Mouse (Mus musculus) forebrain, embryonic 10.5 days (tissue): ENCODE measurements around the gene Gm4869. TPM values are rescaled to one million over a fixed set of nuclear protein-coding genes. Genes with fewer than 3 reads are reported as not detected.

Experiments used
- DNase-seq: peaks from one replicate; pipeline ENCODE4 v3.0.0-alpha.2; 2017; ENCODE audit warnings: low spot score; ENCODE audit errors: extremely low spot score
- H3K27ac ChIP-seq: fragments of 300-500 bp; sonication (generic); 2 replicates; pipeline ENCODE4 v1.5.1; 2016; ENCODE audit warnings: mild to moderate bottlenecking
- H3K27me3 ChIP-seq: fragments of 300-500 bp; sonication (generic); 2 replicates; pipeline ENCODE4 v1.6.1; 2016; ENCODE audit warnings: mild to moderate bottlenecking; ENCODE audit not compliant: poor library complexity, severe bottlenecking
- H3K36me3 ChIP-seq: fragments of 300-500 bp; sonication (generic); replicated peaks from 2 replicates; pipeline ENCODE4 v1.6.1; 2016; ENCODE audit warnings: mild to moderate bottlenecking, moderate library complexity
- H3K4me1 ChIP-seq: fragments of 300-500 bp; sonication (generic); 2 replicates; pipeline ENCODE4 v1.6.1; 2016
- H3K4me3 ChIP-seq: fragments of 300-500 bp; sonication (generic); 2 replicates; pipeline ENCODE4 v1.5.1; 2016; ENCODE audit warnings: mild to moderate bottlenecking, moderate library complexity
- H3K9me3 ChIP-seq: fragments of 300-500 bp; sonication (generic); 2 replicates; pipeline ENCODE4 v1.6.1; 2016; ENCODE audit warnings: mild to moderate bottlenecking, moderate library complexity
- WGBS: fragments of 180-500 bp; shearing (Covaris S2); methylation state at CpG from one replicate; pipeline ENCODE4 v1.1.7; 2016; 5-methylcytosine and 5-hydroxymethylcytosine counted together
- microRNA-seq: library from miRNA; unstranded; fragments of <30 nt; microRNA quantifications from one replicate; pipeline ENCODE4, GENCODE M21; 2017
- polyA plus RNA-seq: library from polyadenylated mRNA; unstranded; fragments of >200 nt; fragmentation: Nextera tagmentation; extraction: Ambion mirVana; gene quantifications from 2 replicates; pipeline ENCODE4 v1.2.1, GENCODE M21; 2016

The Gm4869 gene
- polyA plus RNA-seq, 1 experiment from 2014 or later = not detected

- no peak overlapping the region for H3K4me3 ChIP-seq
- WGBS = 82% methylated on average over 8 of the region's 8 CpGs
- DNase-seq = no peak
- H3K27me3 ChIP-seq = no peaks in the 10 kb centered on the region
- H3K9me3 ChIP-seq = no peaks in the 10 kb centered on the region
- H3K36me3 ChIP-seq = peaks cover 6% of the 10 kb centered on the region; the same call in 1 of the 2 replicates
- peak overlapping the region; percentile 35; the same call in 1 of the 2 replicates for H3K27ac ChIP-seq
- H3K4me1 ChIP-seq = peaks cover 61% of the 10 kb centered on the region
Observed at GRCm38 (mm10) chr5:140513921-140514320, 68.5 kb downstream of the Gm4869 start.

DNA sequence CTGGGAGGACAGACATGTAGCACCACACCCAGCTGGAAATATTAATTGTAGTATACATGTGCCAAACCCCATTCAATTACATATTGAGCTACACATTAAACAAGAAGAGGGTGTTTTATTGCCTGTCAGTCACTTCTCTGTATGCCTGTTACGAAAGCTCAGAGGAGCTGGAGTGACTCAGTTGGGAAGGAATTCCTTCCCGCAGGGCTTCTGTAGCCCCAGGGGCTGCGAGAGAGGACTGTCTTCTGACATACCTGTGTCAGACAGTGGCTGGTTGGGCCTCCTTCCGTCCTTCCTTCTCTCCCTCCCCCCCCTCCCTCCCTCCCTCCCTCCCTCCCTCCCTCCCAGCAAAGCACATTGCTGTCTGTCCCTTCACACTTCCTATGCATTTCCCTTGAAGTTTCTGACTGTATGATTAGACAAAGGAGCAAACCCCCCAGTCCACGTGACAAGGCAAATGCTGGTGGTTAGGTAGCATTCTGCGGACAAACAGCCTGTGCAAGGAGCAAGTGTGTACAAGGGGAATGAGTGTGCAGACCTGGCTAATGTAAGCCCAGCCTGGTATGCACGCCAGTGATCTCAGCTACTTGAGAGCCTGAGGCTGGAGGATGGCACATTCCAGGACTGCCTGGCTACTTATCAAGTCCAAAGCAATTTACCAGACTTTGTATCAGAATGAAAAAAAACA lies 69.5 kb downstream of the Gm4869 start:
- WGBS = 64% methylated on average over 7 of the region's 7 CpGs
- no peak for DNase-seq
- no peak overlapping the region; the same call in 1 of the 2 replicates for H3K4me3 ChIP-seq

DNA sequence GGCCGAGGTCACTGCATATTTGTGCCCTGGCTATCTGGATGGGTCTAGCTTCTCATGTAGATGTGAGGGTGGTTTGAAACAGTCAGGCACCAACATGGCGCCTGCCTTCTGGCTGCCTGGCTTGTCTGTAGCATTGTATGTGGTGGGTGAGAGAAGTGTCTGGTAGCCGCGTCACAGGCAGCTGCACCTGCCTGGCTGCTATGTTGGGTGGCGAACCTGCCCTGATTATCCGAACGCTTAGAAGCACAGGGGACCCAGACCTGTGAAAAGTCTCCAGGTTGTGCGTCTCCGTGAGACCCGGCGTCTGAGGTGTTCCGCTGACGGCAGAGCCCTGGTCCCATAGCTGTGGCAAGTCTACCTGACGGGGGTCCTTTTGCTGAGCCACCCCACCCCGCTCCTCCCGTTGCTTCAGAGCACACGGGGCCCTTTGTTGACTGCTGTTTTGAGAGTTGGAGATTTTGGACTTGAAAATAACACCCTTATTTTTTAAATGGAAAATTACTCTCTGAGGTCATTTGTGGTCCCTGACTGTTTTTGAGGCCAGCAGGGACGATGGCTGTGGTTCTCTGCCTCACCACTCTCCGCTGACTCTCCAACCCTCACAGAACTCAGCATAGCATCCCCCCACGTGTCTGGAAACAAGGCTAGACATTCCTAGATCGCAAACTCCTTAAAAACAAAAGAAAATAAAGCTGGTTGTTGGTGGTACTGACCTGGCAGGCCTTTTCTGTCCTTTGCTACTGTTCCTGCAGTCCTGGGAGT lies 71.9 kb downstream of the Gm4869 start:
- Histone ChIP-seq H3K4me3 (no peak overlapping the region), H3K36me3 (peaks cover 9% of the 10 kb centered on the region), H3K9me3 (no peaks in the 10 kb centered on the region), H3K27me3 (no peaks in the 10 kb centered on the region), H3K27ac (peak overlapping the region; percentile 67; the same call in 1 of the 2 replicates), H3K4me1 (peaks cover 44% of the 10 kb centered on the region)
- no peak for DNase-seq
- 91% methylated on average over 21 of the region's 21 CpGs for WGBS

More for the DNA sequence above, 69.5 kb downstream of the Gm4869 start:
- peaks cover 51% of the 10 kb centered on the region for H3K4me1 ChIP-seq
- no peaks in the 10 kb centered on the region for H3K27me3 ChIP-seq
- H3K9me3 ChIP-seq = no peaks in the 10 kb centered on the region
- H3K27ac ChIP-seq = peak overlapping the region; percentile 74
- H3K36me3 ChIP-seq = peaks cover 8% of the 10 kb centered on the region; the same call in 1 of the 2 replicates

- H3K27me3 ChIP-seq = no peaks in the 10 kb centered on the region
- H3K4me3 ChIP-seq = no peak overlapping the region
- DNase-seq = no peak
- H3K27ac ChIP-seq = no peak overlapping the region
- H3K9me3 ChIP-seq = no peaks in the 10 kb centered on the region
- peaks cover 12% of the 10 kb centered on the region for H3K36me3 ChIP-seq
- peaks cover 44% of the 10 kb centered on the region for H3K4me1 ChIP-seq
- 95% methylated on average over 4 of the region's 4 CpGs for WGBS
Observed at GRCm38 (mm10) chr5:140517921-140518230, 72.4 kb downstream of the Gm4869 start.

- H3K9me3 ChIP-seq = no peaks in the 10 kb centered on the region; the same call in 1 of the 2 replicates
- peaks cover 19% of the 10 kb centered on the region for H3K4me1 ChIP-seq
- H3K36me3 ChIP-seq = peaks cover 44% of the 10 kb centered on the region
- no peak overlapping the region for H3K4me3 ChIP-seq
- H3K27ac ChIP-seq = no peak overlapping the region
- WGBS = 89% methylated on average over 1 of the region's 1 CpGs
- DNase-seq = no peak
- no peaks in the 10 kb centered on the region for H3K27me3 ChIP-seq
Observed at GRCm38 (mm10) chr5:140521196-140521595, 75.8 kb downstream of the Gm4869 start.

DNA sequence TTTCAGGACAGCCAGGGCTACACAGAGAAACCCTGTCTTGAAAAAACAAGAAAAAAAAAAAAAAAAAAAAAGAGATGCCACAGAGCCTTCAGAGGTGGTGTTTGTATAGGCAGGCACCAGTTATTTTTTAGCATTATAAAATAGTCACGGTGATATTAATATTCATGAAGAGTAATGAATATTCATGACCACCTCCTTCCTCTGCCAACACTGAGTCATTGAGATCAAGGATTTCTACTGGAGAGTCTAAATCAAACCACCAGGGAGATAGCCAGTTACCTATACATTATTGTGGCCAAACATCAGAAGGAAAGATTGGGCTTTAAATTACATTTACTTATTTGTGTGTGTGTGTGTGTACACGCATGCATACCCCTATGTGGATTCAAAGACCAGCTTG lies 81.3 kb downstream of the Gm4869 start:
- H3K9me3 ChIP-seq = peaks cover 5% of the 10 kb centered on the region; the same call in 1 of the 2 replicates
- no peaks in the 10 kb centered on the region for H3K27me3 ChIP-seq
- no peak overlapping the region for H3K27ac ChIP-seq
- H3K4me1 ChIP-seq = no peaks in the 10 kb centered on the region
- H3K36me3 ChIP-seq = peaks cover 65% of the 10 kb centered on the region
- H3K4me3 ChIP-seq = no peak overlapping the region
- WGBS = 95% methylated on average over 2 of the region's 2 CpGs
- no peak for DNase-seq

GRCm38 (mm10) chr5:140538111-140538683 lies 92.8 kb downstream of the Gm4869 start:
- H3K4me3 ChIP-seq = no peak overlapping the region
- no peak for DNase-seq
- 79% methylated on average over 13 of the region's 13 CpGs for WGBS

GRCm38 (mm10) chr5:140540106-140540505 lies 94.7 kb downstream of the Gm4869 start:
- no peaks in the 10 kb centered on the region for H3K9me3 ChIP-seq
- H3K27me3 ChIP-seq = no peaks in the 10 kb centered on the region
- H3K36me3 ChIP-seq = no peaks in the 10 kb centered on the region
- 14% methylated on average over 8 of the region's 8 CpGs for WGBS
- DNase-seq = peak; percentile 82
- H3K4me1 ChIP-seq = peaks cover 18% of the 10 kb centered on the region
- peak overlapping the region; percentile 40; the same call in 1 of the 2 replicates for H3K27ac ChIP-seq
- H3K4me3 ChIP-seq = no peak overlapping the region

More at GRCm38 (mm10) chr5:140538111-140538683, 92.8 kb downstream of the Gm4869 start:
- Histone ChIP-seq H3K27ac (no peak overlapping the region), H3K36me3 (no peaks in the 10 kb centered on the region), H3K4me1 (peaks cover 14% of the 10 kb centered on the region), H3K27me3 (no peaks in the 10 kb centered on the region), H3K9me3 (0 out of 2 replicates have a peak, but pooled peaks cover 2% of the 10 kb centered on the region)

GRCm38 (mm10) chr5:140542811-140543575 lies 97.5 kb downstream of the Gm4869 start:
- H3K4me1 ChIP-seq = peaks cover 19% of the 10 kb centered on the region; the same call in 1 of the 2 replicates
- 84% methylated on average over 9 of the region's 9 CpGs for WGBS
- H3K36me3 ChIP-seq = no peaks in the 10 kb centered on the region
- H3K4me3 ChIP-seq = no peak overlapping the region
- no peak for DNase-seq
- H3K9me3 ChIP-seq = peaks cover under 1% of the 10 kb centered on the region; the same call in 1 of the 2 replicates
- H3K27ac ChIP-seq = peak overlapping the region; percentile 72
- no peaks in the 10 kb centered on the region for H3K27me3 ChIP-seq

Small RNA genes within 50 kb of the gene (microRNA-seq; reads per million reads assigned to microRNA genes)
- gene Mir7038 = not detected

Other genes with a start within 250 kb of the Gm4869 start
- 60.8 and 62.7 TPM in 2 replicates for gene Mad1l1, start 124.1 kb upstream of the Gm4869 start, polyA plus RNA-seq
- 57.4 TPM in 2 replicates for gene Nudt1, start 124.0 kb upstream of the Gm4869 start, polyA plus RNA-seq
- gene Mrm2, start 113.7 kb upstream of the Gm4869 start, polyA plus RNA-seq = 22.9 TPM in 2 replicates
- gene Snx8, start 56.4 kb upstream of the Gm4869 start, polyA plus RNA-seq = 27.3 and 28.9 TPM in 2 replicates
- gene Eif3b, start 26.3 kb upstream of the Gm4869 start, polyA plus RNA-seq = 155 and 165 TPM in 2 replicates
- gene Chst12, start 59.9 kb downstream of the Gm4869 start, polyA plus RNA-seq = 14.0 and 15.1 TPM in 2 replicates
- gene Grifin, start 119.4 kb downstream of the Gm4869 start, polyA plus RNA-seq = not detected in 2 replicates
- 33.1 and 33.3 TPM in 2 replicates for gene Lfng, start 161.7 kb downstream of the Gm4869 start, polyA plus RNA-seq
- 31.6 and 35.7 TPM in 2 replicates for gene Ttyh3, start 203.4 kb downstream of the Gm4869 start, polyA plus RNA-seq